Mouse (Mus musculus): ENCODE measurements around the gene Pelp1.
"Not testable (repeated sequence)": the region's sequence is repeated elsewhere in the genome, so short reads cannot be mapped to it uniquely, and the experiment has no call there.

The Pelp1 gene

GRCm38 (mm10) chr11:70431574-70431973 is 21.7 kb upstream of the Pelp1 start:
- peak in 1 of 2 experiments; percentile 65 for DNase-seq (ENCODE audit: inconsistent age in 2 of 2, low spot score in 1 of 2)

- DNase-seq (ENCODE audit: inconsistent age in 2 of 2, low spot score in 1 of 2) = not testable (repeated sequence)
Measured at GRCm38 (mm10) chr11:70426598-70426997, 16.8 kb upstream of the Pelp1 start.

DNA sequence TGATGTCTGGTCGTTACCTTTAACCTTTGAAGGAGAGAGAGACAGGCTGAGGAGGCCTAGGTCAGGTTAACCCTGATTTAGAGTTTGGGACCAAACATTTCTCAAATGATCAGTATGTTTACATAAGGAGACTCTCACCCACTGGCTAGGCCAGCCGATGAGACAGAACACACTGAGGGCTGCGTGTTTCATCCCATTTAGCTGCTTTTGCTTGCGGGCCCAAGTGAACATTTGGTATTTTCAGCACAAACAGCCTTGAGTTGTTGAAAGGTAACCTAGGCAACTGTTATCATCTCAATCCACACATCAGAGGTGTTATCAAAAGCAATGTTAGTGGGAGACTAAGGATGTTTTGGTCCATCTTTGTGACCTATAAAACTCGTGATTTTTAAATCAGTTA is 9.7 kb upstream of the Pelp1 start:
- DNase-seq (ENCODE audit: inconsistent age in 2 of 2, low spot score in 1 of 2) = no peak

- no peak for DNase-seq (ENCODE audit: inconsistent age in 2 of 2, low spot score in 1 of 2)
Measured at GRCm38 (mm10) chr11:70418199-70418598, 8.4 kb upstream of the Pelp1 start.

DNA sequence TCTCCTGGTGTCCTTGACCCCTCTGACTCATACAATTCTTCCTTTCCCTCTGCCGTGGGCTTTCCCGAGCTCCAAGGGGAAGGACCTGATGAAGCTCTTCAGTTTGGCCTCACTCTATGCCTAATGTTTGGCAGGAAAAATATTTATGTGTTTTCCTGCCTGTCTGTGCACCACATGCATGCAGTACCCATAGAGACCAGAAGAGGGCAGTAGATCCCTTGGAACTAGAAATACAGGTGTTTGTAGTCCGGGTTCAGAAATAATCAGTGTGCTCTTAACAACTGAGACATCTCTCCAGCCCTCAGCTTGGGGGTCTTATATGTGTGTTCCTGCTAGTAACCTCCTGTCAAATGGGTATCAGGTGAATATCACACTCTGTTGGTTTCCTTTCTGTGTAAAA is 4.1 kb upstream of the Pelp1 start:
- peak; percentile 66 to 92 for DNase-seq (ENCODE audit: inconsistent age in 2 of 2, low spot score in 1 of 2)

GRCm38 (mm10) chr11:70412591-70412990 is 2.8 kb upstream of the Pelp1 start:
- DNase-seq (ENCODE audit: inconsistent age in 2 of 2, low spot score in 1 of 2) = no peak

GRCm38 (mm10) chr11:70410297-70410643 is 439 bp upstream of the Pelp1 start:
- no peak for DNase-seq (ENCODE audit: inconsistent age in 2 of 2, low spot score in 1 of 2)

GRCm38 (mm10) chr11:70403598-70403997 is 6.2 kb downstream of the Pelp1 start:
- peak in 1 of 2 experiments; percentile 22 for DNase-seq (ENCODE audit: inconsistent age in 2 of 2, low spot score in 1 of 2)

DNA sequence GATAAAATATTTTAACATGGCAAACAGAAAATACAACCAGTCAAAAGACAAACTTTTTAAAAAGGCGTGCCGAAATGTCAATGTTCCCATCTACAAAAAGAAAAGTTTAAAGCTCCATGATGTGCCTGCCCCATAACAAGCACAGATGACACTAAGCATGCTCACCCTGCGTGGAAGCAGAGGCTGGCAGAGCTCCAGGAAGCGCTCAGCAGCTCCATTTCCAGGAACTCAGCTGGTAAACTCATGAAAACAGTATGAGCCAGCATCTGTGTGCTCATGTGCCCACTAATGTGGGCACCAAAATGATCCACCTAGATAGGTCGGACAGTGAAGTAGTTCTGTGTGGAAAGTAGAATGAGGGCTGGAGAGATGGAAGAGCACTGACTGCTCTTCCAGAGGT is 20.4 kb downstream of the Pelp1 start:
- no peak for DNase-seq (ENCODE audit: inconsistent age in 2 of 2, low spot score in 1 of 2)

- no peak for DNase-seq (ENCODE audit: inconsistent age in 2 of 2, low spot score in 1 of 2)
Measured at GRCm38 (mm10) chr11:70387436-70387835, 22.4 kb downstream of the Pelp1 start.

- peak; percentile 42 to 86 for DNase-seq (ENCODE audit: inconsistent age in 2 of 2, low spot score in 1 of 2)
Measured at GRCm38 (mm10) chr11:70384136-70384535, 25.7 kb downstream of the Pelp1 start.

DNA sequence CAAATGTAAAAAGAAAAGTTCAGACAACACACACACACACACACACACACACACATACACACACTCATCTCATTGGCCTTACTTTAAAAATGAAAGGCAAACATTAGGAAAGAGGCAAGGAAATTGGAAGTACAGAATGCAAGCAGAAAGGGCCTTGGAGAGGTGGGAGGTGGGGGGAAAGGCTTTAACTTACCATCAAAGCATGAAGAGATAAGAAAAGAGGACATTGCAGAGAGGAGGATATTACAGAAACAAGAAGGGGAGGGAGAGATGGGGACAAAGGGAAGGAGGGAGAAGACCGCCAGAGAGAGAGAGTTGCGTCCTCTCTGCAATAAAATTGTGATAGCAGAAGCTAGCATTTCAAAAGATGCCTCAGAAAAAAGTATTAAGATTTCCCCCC is 28.5 kb downstream of the Pelp1 start:
- DNase-seq (ENCODE audit: inconsistent age in 2 of 2, low spot score in 1 of 2) = no peak

GRCm38 (mm10) chr11:70380478-70381005 is 29.3 kb downstream of the Pelp1 start:
- DNase-seq (ENCODE audit: inconsistent age in 2 of 2, low spot score in 1 of 2) = no peak

DNA sequence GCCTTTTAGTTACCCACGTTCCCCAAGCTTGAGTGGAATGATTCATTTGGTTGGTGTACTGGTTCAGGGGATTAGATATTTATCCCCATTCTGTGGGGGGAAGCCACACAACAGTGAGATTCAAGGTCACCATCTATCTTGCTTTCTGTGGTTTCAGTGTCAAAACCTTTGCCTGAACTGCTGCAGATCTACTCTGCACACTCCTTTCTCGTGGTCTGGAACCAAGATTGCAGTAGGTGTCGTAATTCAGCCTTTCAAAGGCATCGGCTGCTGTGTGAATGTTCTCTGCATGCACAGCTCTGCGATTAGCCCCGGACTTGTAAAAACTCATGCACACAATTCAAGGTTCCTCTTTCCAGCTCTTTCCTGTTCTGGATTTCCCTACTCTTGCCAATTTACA is 33.8 kb downstream of the Pelp1 start:
- peak in 1 of 2 experiments; percentile 33 for DNase-seq (ENCODE audit: inconsistent age in 2 of 2, low spot score in 1 of 2)

- no peak for DNase-seq (ENCODE audit: inconsistent age in 2 of 2, low spot score in 1 of 2)
Measured at GRCm38 (mm10) chr11:70374302-70374701, 35.5 kb downstream of the Pelp1 start.

GRCm38 (mm10) chr11:70372849-70373557 is 36.8 kb downstream of the Pelp1 start:
- no peak for DNase-seq (ENCODE audit: inconsistent age in 2 of 2, low spot score in 1 of 2)

DNA sequence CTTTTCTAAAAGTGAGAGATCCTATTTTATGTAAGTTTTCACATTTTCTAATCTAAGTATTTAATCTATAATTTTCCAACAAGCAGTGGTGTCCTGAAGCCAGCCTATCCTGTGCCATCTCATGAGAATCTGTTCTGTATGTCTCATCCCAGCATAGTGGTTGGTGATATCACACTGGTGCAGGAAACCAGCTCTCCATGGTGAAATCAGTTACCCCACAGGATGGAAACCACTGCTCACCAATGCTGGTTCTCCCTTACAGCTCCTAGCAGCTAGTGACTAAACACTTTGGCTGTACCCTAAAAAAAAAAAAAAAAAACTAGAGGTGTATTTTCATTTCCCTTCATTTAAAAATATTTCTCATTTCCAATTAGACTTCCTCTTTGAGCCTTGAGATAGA is 37.4 kb downstream of the Pelp1 start:
- no peak for DNase-seq (ENCODE audit: inconsistent age in 2 of 2, low spot score in 1 of 2)

- DNase-seq (ENCODE audit: inconsistent age in 2 of 2, low spot score in 1 of 2) = not testable (repeated sequence)
Measured at GRCm38 (mm10) chr11:70368626-70369025, 41.2 kb downstream of the Pelp1 start.

DNA sequence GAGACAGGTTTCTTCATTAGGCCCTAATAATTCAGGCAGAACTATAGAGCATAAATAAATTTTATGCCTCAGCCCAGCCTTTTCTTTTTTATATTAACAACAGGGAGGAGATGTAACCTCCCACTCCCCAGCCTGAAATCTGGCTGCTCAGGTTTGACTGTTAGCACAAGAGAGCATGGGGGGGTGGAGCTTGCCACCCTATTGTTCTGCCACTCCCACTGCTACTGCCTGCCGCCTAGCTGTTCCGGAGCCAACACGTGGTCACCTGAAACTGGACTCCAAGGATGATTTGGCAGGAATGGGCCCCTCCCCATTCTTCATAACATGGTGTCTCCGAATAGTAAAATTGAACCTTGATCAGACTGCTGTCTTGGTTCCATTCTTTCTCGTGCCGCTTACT is 42.1 kb downstream of the Pelp1 start:
- DNase-seq (ENCODE audit: inconsistent age in 2 of 2, low spot score in 1 of 2) = not testable (repeated sequence)

GRCm38 (mm10) chr11:70351868-70352267 is 58.0 kb downstream of the Pelp1 start, which contains the start of gene Alox15:
Alox15 (minus strand) TSS chr11:70352031.
- peak in 1 of 2 experiments; percentile 37 for DNase-seq (ENCODE audit: inconsistent age in 2 of 2, low spot score in 1 of 2)

DNA sequence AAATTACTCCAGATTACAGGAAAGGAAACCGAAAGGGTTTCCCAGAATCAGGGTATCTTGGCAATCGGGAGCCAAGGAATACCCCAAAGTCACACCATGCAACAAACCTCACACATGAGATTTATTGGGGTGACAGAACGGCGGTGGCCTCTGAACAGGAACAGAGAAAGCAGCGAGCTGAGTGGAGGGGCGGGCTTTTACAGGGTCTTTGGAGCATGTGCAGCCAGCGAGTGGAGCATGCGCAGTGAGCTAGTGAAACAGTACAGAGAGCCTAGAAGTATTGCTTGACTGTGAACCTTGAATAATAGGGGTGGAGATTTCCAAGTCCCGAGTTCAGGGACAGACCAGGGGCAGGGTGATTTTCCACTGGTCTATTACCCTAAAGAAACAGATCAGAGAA is 61.2 kb downstream of the Pelp1 start:
- peak in 1 of 2 experiments; percentile 48 for DNase-seq (ENCODE audit: inconsistent age in 2 of 2, low spot score in 1 of 2)

DNA sequence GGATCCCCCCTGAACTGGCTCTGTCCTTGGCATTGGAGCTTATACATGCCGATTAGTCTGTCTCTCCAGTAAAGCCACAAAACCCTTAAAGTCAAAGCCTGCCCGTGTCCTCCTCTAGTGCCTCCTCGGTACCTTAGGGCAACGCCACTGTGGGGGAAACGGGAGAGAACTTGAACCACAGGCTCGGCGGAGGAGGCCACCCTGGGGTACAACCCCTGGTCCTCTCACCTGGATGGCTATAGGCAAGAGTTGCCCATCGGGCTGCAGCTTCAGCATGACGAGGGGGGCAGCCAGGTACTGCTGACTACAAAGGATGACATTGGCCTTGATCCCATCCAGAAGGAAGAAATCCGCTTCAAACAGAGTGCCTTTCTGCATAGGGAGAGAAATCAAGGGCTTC is 62.0 kb downstream of the Pelp1 start:
- DNase-seq (ENCODE audit: inconsistent age in 2 of 2, low spot score in 1 of 2) = no peak

- no peak for DNase-seq (ENCODE audit: inconsistent age in 2 of 2, low spot score in 1 of 2)
Measured at GRCm38 (mm10) chr11:70345546-70345945, 64.3 kb downstream of the Pelp1 start.
